Mouse (Mus musculus) left cerebral cortex, postnatal 36 days (tissue): ENCODE data around the gene Ticam1. TPM values are rescaled to one million over a fixed set of nuclear protein-coding genes. Genes with fewer than 3 reads are reported as not detected.
"Not testable (repeated sequence)": the region's sequence is repeated elsewhere in the genome, so short reads cannot be mapped to it uniquely, and the experiment has no call there.

ENCODE experiments used
- DNase-seq, 2 experiments: peaks; one replicate each; pipeline ENCODE4 v3.0.0; 2021 to 2022; ENCODE audit warnings: low spot score in 2 of 2, mixed read lengths in 1 of 2
- intact Hi-C: fragments of 180-260 bp; cut with DNase I; formaldehyde crosslinking; loops from one replicate; pipeline ENCODE4 v1.15.1; 2025
- total RNA-seq, 2 experiments: library from RNA; stranded (reverse); gene quantifications; 2 replicates each; pipeline ENCODE4 v1.2.3; 2021

Ticam1 gene
- total RNA-seq, 2 experiments from 2014 or later: 4.9 to 5.3 TPM

DNA sequence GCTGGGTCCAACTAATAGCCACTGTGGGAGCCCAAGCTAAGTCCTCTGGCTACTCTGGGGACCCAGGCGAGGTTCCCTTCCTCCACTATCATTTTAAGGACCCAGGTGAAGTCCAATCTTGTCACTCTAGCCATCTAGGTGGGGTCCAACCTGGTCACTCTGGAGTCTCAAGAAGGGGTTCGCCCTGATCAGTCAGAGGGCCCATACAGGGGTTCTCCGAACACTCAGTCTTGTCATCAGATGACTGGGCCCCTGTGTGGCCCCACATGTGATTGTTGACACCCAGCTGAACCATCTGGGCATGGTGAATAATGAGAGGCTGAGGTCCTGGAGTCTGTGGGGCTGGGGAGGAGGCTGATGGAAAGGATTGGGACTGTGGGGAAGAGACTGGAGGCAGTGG, 6.8 kb downstream of the Ticam1 start:
- DNase-seq: no peak
- intact Hi-C loops: no loop called here

DNA sequence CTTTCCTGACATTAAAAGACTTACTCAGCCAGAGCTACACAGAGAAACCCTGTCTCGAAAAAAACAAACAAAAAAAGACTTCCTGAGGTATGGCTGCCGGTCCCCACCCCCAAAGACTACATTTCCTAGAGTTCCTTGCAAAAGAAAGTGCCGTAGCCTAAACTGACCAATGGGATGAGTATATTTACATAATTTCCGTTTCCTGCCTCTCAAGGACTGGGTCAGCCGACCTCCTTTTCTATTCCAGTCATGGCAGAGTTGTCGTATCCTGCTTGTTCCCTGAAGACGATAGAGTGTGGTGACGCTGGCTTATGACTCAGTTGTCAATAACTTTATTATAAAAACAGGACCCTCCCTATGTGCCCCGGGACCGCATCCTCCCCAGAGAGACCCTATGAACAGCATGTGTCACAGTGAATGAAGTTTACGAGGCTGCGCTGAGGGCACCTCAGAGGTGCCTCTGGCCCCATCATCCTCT, 7.4 kb downstream of the Ticam1 start:
- peak; percentile 52 to 53 for DNase-seq
- intact Hi-C loops: no loop called here

DNA sequence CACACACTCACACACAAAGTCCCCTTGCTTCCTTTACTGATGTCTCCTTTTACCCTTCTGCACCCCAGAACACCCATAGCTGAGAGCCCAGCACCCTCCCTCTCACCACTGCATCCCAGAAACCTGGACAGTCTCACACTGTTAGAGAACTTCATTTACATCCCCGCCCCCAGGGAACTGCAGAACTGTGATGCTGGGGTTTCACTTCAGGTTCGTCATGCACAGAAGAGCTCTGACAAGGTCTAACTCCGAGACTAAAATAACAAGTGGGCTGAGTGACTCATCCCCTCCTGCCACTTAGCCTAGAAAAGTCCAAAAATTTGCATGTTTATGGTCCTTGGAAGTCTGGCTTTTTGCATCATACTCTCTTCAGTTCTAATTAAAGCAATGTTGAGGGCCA, 10.3 kb downstream of the Ticam1 start:
- intact Hi-C loops: no loop called here
- peak; percentile 74 to 79 for DNase-seq

DNA sequence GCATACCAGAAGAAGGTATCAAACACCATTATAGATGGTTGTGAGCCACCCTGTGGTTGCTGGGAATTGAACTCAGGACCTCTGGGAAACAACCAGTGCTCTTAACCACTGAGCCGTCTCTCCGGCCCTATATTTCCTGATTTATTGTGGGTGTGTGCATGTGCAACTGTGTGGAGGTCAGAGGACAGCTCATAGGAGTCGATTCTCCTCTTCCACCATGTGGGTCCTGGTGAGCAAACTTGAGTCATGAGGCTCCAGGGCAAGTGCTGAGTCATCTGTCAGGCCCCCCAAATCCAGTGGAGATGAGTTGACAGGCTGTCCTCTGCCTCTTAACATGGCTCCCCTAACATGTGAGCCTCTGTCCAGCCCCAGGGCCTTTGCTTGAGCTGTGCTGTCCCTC, 10.7 kb downstream of the Ticam1 start:
- DNase-seq: no peak
- intact Hi-C loops: no loop called here

DNA sequence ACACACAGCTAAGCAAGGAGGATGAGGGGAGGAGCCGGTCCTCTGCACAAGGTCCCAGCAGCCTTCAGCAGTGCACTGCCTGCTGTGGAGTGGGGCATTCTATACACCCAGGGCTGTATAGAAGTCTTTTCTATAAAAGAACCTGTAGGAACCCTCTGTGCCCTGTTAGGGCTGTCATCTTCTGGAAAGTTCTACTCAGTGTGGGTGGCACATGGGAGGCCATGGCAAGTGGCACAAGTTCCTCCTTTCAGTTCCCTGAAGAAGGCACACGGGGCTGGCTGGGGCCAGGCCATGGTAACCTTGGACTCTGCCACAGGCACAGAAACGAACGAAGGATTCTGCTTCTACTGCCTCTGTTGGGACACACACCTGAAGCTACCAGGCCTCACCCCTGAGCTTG, 11.6 kb downstream of the Ticam1 start:
- intact Hi-C loops: no loop called here
- DNase-seq: no peak

DNA sequence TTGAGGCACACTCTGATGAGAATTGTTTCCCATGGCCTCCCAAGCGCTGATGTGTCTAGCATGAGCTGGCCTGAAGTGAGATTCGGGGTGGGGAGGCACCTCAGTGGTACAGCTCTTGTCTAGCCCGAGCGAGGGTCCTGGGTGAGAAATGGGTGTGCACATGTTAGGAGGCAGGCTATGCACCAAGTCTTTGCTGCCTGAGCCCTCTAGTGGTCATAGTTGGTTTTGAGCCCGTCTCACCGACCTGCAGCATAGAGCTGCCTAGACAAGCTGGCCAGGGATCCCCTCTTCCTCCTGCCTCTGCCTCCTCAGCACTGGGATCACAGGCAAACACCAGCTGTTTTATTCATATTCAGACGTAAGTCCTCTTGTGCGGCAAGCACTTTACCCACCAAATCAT, 12.6 kb downstream of the Ticam1 start:
- DNase-seq: peak; percentile 72 to 73
- intact Hi-C loops: no loop called here

DNA sequence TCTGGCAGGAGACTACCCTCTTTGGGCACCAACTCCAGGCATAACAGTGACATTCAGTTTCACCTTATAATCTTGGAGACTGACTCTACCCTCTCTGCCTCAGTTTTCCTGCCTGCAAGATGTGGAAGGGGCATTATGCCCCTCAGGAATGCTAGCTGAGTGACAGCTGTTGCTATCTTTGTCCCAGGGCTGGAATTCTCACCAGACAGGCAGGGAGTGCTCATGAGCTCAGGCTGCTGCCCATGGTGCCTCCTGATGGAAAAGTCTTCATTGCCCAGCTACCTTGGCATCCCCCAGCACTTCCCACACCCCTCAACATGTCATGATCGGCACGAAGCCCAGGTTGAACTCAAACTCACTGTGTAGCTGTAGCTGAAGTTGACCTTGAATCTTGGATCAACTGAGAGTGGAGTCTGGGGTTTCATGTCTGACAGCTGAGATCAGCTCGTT, 13.9 kb downstream of the Ticam1 start:
- intact Hi-C loops: no loop called here
- DNase-seq: no peak

DNA sequence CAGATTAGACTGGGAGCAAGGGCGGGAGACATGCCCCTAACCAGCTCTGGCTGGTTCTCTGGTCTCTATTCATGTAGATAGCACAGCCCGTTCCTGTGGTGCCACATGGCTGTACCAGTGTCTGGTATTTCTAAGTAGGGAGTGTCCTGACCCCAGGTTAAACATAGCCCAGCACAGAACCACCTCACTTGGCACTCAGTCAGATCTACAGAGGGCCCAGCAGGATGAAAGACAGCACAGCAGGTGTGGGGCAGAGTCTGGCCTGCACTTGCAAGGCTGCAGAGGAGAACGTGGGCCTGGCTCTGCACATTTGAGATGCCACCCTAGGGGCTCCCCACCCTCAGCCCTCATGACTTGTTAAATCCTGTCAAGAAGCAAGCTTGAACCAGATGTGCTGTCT, 15.4 kb downstream of the Ticam1 start:
- no peak for DNase-seq
- intact Hi-C loops: no loop called here

DNA sequence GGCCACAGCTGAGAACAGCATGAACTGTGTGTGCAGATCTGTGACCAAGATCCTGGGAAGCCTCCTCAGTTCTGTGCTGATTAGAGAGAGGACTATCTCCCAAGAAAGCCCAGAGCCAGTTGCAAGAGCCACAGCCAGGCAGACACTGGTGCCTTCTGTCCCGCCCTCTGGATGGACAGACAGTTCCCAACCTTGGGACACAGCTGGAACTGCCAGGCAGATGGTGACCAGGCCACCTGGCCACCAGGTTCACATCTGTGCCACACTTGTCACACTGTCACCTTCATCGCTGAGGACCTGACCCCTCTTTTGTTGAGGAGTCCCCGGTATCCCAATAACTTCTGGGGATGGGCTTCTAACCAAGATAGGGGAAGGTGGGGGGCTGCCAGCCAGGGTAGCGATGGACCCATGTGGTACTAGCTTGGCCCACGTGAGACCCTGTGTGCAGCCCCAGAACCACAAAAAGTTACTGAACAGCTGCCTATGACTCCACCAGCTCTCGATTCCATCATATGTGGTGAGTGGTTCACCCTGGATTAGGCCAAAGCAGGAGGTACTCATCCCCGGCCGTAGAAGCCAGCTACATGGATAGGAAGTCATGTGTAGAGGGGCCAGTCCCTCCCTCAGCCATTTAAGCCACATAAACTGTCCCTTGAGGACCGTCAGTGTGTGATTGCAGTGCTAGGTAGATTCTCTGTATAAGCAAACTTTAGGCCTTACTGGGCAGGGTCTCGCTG, 17.1 kb downstream of the Ticam1 start:
- no peak for DNase-seq
- intact Hi-C loops: loop anchor here (5.0 kb wide), 1 partner anchor 127 kb away; no protein-coding TSS in a partner anchor

DNA sequence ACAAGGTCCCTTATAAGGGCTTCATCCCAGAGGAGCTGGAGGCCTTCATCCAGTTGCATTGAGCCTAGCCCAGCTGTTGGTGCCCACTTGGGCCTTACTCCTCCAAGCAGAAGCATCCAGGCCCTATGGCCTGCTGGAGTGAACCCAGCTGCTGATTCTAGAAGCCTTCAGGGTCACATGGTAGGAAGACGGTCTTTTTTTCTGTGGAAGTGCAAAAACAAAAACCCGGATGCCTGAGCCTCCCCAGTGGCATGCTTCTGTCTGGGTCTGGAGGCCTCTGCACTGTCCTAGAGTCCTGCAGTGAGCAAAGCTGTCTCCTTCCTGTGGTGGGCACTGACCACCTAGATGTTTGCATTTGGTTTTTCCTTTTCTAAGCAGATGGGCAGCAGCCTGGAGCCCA, 17.8 kb downstream of the Ticam1 start:
- DNase-seq: not testable (repeated sequence)
- intact Hi-C loops: loop anchor here (5.0 kb wide), 1 partner anchor 127 kb away; no protein-coding TSS in a partner anchor

DNA sequence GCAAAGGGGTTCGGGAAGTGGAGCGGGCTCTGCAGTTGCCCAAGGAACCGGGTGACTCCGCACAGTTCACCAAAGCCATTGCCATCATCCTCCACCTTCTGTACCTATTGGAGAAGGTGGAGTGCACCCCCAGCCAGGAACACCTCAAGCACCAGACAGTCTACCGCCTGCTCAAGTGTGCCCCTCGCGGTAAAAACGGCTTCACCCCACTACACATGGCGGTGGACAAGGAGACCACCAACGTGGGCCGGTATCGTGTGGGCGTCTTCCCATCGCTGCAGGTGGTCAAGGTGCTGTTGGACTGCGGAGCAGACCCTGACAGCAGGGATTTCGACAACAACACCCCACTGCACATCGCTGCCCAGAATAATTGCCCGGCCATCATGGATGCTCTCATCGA, 18.3 kb downstream of the Ticam1 start:
- intact Hi-C loops: loop anchor here (5.0 kb wide), 1 partner anchor 126 kb away; no protein-coding TSS in a partner anchor
- not testable (repeated sequence) for DNase-seq

DNA sequence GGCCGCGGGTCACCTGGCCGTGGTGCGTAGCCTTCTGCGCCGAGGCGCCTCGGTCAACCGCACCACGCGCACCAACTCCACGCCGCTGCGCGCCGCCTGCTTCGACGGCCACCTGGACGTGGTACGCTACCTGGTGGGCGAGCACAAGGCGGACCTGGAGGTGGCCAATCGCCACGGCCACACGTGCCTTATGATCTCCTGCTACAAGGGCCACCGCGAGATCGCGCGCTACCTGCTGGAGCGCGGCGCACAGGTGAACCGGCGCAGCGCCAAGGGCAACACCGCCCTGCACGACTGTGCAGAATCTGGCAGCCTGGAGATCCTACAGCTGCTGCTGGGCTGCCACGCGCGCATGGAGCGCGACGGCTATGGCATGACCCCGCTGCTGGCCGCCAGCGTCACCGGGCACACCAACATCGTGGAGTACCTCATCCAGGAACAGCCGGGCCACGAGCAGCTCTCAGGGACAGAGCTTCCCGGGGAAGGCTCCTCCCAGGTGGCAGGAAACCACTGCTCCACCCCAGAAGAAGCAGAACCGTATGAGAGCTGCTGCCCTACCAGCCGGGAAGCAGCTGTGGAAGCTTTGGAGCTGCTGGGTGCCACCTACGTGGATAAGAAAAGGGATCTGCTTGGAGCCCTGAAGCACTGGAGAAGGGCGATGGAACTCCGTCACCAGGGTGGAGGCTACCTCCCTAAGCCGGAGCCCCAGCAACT, 19.2 kb downstream of the Ticam1 start:
- DNase-seq: peak; percentile 40 to 45
- intact Hi-C loops: loop anchor here (5.0 kb wide), 1 partner anchor 125 kb away; no protein-coding TSS in a partner anchor

DNA sequence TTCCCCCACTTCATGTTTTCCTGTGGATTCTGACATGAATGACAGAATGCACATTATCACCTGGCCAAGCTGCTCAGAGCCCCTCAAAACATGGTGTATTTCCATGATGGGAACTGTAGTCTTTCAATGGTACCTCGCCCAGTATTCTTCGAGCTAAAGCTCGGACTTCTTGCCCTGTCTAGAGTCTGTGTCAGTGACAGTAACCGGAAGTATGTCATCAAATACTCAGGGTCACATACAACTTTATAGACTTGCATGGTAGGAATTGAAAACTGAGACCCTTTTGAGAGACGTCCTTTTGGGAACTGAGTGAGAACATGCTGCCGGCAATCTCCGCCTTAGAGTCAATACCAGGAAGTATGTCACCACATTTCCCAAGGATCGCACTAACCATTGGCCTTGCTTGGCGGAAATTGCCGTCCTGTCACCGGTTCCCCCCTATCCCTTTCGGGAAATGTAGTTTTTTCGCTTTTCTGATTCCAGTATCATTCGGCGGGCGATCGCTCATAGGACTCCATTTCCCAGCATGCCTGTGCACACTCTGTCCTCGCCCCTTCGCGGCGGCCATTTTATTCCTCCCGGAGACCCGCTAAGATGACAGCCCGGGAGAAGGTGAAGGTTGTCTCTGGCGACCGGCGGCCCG, 20.2 kb downstream of the Ticam1 start, which contains the start of gene Fem1a:
Fem1a (plus strand) TSS at position 572 of the 643 bp plus-strand sequence.
- intact Hi-C loops: loop anchor here (5.0 kb wide), 1 partner anchor 124 kb away; no protein-coding TSS in a partner anchor
- DNase-seq: peak; percentile 93 to 95

DNA sequence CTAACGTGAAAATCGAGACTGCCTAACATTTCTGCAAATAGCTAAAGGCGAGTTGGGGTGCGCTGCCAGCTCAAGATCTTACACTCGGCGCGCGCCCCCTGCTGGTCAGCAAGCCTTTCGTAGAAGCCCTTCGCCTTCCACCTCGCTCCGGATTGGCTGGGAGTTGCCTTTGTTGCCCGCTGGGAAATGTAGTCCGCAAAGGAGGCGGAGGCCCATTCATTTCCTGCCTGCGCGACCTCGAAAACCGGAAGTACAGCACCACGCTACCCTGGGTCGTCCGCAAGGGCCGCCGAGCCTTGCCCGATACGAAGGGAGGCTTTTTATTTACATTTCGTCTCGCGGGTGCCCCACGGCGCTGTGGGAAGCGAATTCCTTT, 20.7 kb downstream of the Ticam1 start:
- intact Hi-C loops: loop anchor here (2.0 to 5.0 kb wide), 2 partner anchors 37 to 124 kb away; partner anchors contain the start of gene Dpp9
- DNase-seq: peak; percentile 98 to 99

DNA sequence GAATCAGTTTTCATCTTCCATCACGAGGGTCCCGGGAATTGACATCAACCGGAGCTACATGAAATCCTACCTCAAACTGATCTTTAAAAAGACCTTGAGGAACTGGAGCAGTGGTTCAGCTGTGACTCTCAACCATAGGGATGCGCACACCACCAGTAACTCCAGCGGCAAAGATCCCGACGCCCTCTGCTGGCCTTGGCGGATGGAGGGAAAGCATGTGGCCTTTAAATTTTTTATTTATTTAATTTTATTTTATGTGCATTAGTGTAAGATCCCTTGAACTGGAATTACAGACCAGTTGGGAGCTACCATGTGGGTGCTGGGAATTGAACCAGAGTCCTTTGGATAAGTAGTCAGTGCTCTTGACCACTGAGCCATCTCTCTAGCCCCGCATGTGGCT, 21.2 kb downstream of the Ticam1 start:
- intact Hi-C loops: loop anchor here (2.0 to 5.0 kb wide), 2 partner anchors 37 to 123 kb away; partner anchors contain the start of gene Dpp9
- peak in 1 of 2 experiments; percentile 54 for DNase-seq

DNA sequence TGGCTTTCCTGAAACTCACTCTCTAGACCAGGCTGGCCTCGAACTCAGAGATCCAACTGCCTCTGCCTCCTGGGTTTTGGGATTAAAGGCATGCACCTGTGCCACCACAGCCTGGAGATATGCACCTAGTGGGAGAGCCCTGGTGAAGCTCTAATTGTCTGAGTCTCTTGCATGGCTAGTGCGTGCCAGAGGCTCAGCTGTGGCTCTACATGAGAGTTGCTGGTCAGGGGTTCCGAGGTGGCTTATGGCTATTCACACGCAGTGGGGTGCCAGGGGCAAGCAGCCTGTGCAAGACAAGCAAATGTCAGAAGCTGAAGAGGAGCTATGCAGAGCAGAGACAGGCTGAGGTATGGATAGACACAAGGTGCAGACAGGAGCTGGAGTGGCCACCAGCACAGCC, 21.9 kb downstream of the Ticam1 start:
- intact Hi-C loops: loop anchor here (2.0 to 5.0 kb wide), 2 partner anchors 36 to 122 kb away; partner anchors contain the start of gene Dpp9

DNA sequence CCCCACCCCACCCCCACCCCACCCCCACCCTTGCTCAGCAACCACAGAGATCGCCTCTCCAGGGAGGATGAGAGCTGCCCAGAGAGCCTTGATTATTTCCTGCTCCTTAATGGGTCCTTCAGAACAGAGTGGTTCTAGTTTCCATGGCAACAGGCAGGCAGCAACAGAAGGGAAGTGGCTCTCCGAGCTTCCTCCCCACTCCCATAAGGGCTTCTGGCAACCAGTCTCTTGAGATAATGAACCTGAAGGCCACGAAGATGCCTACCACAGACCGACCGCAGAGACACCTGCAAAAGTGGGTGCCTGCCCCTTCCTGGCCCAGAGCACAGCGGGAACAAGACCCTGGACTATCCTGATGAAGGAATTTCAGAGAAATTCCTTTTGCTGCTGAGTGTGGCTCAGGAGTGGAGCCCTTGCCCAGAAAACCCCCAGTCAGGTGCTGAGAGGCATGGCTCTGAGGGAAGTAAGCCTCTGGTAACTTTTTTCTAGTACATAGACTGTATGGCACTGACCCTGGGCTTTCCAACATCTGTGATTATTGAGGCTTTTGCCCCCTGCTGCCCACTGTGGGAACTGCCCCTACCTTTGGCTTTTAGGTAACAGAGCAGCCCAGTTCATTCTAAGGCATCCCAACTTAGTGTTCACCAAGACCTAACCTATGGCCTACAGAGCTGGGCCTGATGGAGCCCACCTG, 25.3 kb downstream of the Ticam1 start:
- intact Hi-C loops: no loop called here
- DNase-seq: peak; percentile 42 to 64

More for the DNA sequence above, 21.9 kb downstream of the Ticam1 start:
- no peak for DNase-seq

DNA sequence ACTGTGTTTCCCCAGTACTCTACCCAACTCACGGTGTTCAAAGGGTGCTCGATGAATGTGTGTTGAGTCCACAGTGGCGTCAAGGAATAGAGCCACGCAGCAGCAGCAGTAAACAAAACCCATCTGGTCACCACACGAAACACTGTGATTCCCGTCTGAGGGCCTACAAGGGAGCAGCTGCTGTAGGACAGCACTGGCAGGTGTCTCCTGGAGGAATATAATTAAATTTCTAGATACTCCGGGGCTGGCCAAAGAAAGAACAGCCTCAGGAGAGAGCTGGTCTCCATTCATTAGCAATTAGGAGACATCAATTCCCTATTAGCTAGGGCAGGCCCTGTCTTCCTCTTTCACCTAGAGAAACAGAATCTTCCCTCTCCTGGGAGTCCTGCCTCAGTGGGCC, 31.0 kb downstream of the Ticam1 start:
- intact Hi-C loops: no loop called here
- DNase-seq: no peak
